8 mouse cellular contexts compared by ENCODE assay signal in genomic region chr17:56476402-56476752, GRCm38 (mm10). TPM values are rescaled to one million over a fixed set of nuclear protein-coding genes. Genes with fewer than 3 reads are reported as not detected.
DNase-seq lines count a peak whose midpoint lies in the region; ATAC-seq and TF ChIP-seq lines count a peak whose summit lies in the region.

Gene Ptprs (minus strand): TSS chr17:56476483.

- peak; percentile 88 for ATAC-seq in hindbrain, embryonic 16.5 days

- peaks cover 29% of the 10 kb centered on the region for H3K4me1 ChIP-seq in hindbrain, embryonic 16.5 days (ENCODE audit: control insufficient read depth, insufficient read depth, low read depth, low read length)

- no peaks in the 10 kb centered on the region for H3K36me3 ChIP-seq in hindbrain, embryonic 16.5 days (ENCODE audit: control insufficient read depth, insufficient read depth, low read length)

- H3K27me3 ChIP-seq in hindbrain, embryonic 16.5 days (replicated peaks; ENCODE audit: control insufficient read depth, insufficient read depth, low read length) = no peaks in the 10 kb centered on the region

- WGBS in hindbrain, embryonic 16.5 days = 0% methylated on average over 27 of the region's 27 CpGs

- TF ChIP-seq CTCF in gastrocnemius, adult 2 months (IDR thresholded peaks at IDR 0.05) = no peak

- intact Hi-C loops in gastrocnemius, adult 2 months (cut with DNase I) = no loop called here

- H3K4me3 ChIP-seq in gastrocnemius, adult 2 months = peak within 1 kb of the TSS; percentile 87
- peak within 1 kb of the TSS; percentile 80 for H3K4me3 ChIP-seq in hindbrain, embryonic 16.5 days (ENCODE audit: low read length)

- H3K27ac ChIP-seq in gastrocnemius, adult 2 months = peak within 1 kb of the TSS; percentile 72
- peak within 1 kb of the TSS; percentile 97 for H3K27ac ChIP-seq in hindbrain, embryonic 16.5 days (ENCODE audit: low read depth, low read length)

- H3K9ac ChIP-seq in hindbrain, embryonic 16.5 days (ENCODE audit: low read depth, low read length) = peak within 1 kb of the TSS; percentile 96

- peak; percentile 92 for DNase-seq in R1 (ENCODE audit: low read depth, low spot score)
- DNase-seq in cerebellum, postnatal 25 days = peak; percentile 98
- DNase-seq in gastrocnemius, adult 2 months = peak; percentile 95
- peak; percentile 98 for DNase-seq in left cerebral cortex, adult 11 months (ENCODE audit: low spot score)
- DNase-seq in lung, postnatal 36 days = peak; percentile 90
- peak; percentile 98 for DNase-seq in retina, postnatal 1 day
- peak; percentile 96 for DNase-seq in thymus, postnatal 4 days

- H3K4me2 ChIP-seq in hindbrain, embryonic 16.5 days (ENCODE audit: low read length) = peak within 1 kb of the TSS; percentile 94

- H3K9me3 ChIP-seq in hindbrain, embryonic 16.5 days (ENCODE audit: control insufficient read depth, low read length) = no peaks in the 10 kb centered on the region

RNA-seq across cellular contexts. Expression of gene Ptprs, which starts in this region (rescaled TPM):
- total RNA-seq in gastrocnemius, adult 2 months (2021) = 10 to 100 TPM; 29.6 to 43.1 TPM
- polyA plus RNA-seq in hindbrain, embryonic 16.5 days (2015; fragmentation: Nextera tagmentation; extraction: Ambion mirVana) = 229 and 264 TPM in 2 replicates

Comparison
In these comparisons a context has a peak if more than half of its experiments do, and no peak if none do; other contexts are left out.
1. Peak in every context shown above with its lines: DNase-seq, ATAC-seq, H3K4me3 ChIP-seq and H3K27ac ChIP-seq.